Mouse (Mus musculus): ENCODE results near the gene Pxdn. TPM values are rescaled to one million over a fixed set of nuclear protein-coding genes. Genes with fewer than 3 reads are reported as not detected.

Gene Pxdn
- total RNA-seq, 1 experiment from 2014 or later, result not detected

- no peak for ATAC-seq (ENCODE audit: extremely low read depth, insufficient number of reproducible peaks, low FRiP score, poor library complexity, severe bottlenecking)
Measured at GRCm38 (mm10) chr12:30061503-30062117, 124.2 kb downstream of the Pxdn start.

- ATAC-seq (ENCODE audit: extremely low read depth, insufficient number of reproducible peaks, low FRiP score, poor library complexity, severe bottlenecking), result no peak
Measured at GRCm38 (mm10) chr12:30062118-30062505, 124.7 kb downstream of the Pxdn start.

Other genes starting within 250 kb of the Pxdn start
- not detected in 2 replicates for gene Tpo, start 195.0 kb downstream of the Pxdn start, total RNA-seq (2017)

Measured in neutrophil, adult 5-6 weeks (primary cell).